Mouse (Mus musculus) skeletal muscle tissue, postnatal 0 days (tissue): ENCODE results near the gene Olfr734. TPM values are rescaled to one million over a fixed set of nuclear protein-coding genes. Genes with fewer than 3 reads are reported as not detected.

Experiments used
- polyA plus RNA-seq: library from polyadenylated mRNA; unstranded; fragments of >200 nt; fragmentation: Nextera tagmentation; extraction: Ambion mirVana; gene quantifications from 2 replicates; pipeline ENCODE4 v1.2.1, GENCODE M21; 2015

Gene Olfr734
- polyA plus RNA-seq = not detected in 2 replicates

DNA sequence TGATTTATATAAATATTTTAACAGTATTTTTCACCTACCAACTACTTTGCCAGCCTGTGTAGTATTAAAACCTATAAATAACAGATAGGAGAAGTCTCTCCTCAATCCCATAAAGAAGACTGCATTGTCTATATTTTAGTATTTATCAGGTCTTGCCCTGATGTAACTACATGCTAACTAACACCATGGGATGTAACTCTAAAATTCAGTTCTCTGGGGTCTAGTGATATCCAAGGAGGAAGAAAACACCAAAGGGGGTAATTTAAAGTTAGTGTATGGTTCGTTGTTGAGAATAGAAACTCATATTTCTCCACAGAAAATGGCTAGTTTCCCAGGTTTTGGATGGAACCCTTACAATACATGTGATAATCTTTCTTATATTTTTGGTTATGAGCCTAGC lies at the start of gene Olfr734:
TSS of gene Olfr734 (minus strand) at position 101 of the 400 bp plus-strand sequence.

DNA sequence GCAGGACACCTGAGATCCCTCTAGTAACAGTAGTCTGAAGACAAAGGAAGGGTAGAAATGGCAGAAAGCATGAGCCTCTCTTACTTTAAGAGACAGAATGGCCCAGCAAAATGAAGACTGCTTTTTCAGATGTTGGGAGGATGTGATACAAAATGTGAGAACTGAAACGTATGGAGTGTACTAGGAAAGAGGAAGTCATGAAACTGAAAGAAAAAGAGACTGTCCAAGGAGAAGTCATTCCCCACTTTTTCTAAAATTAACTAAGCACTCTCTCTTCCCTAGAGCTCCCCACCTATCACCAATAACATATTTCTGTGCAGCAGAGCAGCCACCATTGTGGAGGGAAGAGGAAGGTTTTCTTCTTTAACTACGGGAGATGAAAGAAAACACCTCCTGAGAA lies 31.0 kb upstream of the Olfr734 start, which contains the start of gene Tlr11:
TSS of gene Tlr11 (plus strand) at position 322 of the 400 bp plus-strand sequence.

DNA sequence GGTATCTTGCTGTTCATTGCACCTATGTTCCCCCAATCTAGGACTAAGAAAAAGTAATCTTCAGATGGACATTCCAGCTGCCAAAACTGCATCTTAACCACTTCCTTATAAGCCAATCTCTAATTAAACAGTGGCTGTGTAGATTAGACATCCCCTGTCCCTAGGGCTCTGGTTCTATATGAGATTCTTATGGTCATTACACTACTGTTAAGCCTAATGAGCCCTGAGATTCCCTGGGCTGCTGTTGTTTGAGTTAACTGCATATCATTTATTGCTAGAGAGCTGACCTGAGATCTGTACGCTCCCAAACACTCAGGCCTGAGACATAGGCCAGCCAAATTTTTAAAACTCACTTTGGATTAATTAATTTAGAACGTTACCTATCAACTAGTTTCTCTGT lies 22.2 kb upstream of the Olfr734 start, which contains the start of gene Olfr735:
TSS of gene Olfr735 (minus strand) at position 77 of the 400 bp plus-strand sequence.

DNA sequence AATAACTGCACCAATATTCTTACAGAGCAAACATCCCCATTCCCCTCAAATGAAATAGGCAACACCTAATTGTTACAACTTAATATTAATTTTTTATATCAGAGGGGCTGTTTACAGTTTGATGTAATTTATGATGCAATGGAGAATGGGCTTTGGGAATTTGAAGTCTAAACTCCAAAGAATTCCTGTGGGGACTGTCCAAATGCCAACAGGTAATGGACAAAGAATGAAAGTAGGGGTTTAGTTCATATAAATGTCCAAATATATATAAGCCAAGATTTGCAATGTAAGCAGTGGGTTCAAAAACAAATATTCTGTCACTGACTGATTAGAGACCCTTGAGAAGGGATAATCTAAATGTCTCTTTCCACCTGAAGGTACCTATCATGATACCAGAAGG lies 25.1 kb downstream of the Olfr734 start, which contains the start of gene Olfr733:
TSS of gene Olfr733 (minus strand) at position 101 of the 400 bp plus-strand sequence.

DNA sequence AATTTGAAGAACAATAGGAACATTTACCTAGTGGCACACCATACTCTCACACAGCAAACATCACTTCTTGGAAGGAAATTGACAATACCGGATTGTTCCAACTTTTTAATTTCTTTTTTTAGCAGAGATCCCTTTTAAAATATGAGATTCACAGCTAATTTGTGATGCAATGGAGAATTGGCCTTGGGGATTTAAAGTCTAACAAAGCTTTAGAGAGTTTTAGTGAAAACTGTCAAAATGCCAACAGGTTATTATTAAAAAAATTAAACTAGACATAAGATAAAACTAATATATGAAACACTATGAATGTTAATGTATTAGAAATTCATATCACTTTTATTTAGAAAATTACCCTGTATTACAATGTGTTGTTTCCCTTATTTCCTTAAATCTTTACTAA lies 42.5 kb downstream of the Olfr734 start, which contains the start of gene Olfr732:
TSS of gene Olfr732 (minus strand) at position 101 of the 400 bp plus-strand sequence.

Other genes with a start within 250 kb of the Olfr734 start
- not detected in 2 replicates for gene Olfr726, start 235.8 kb downstream of the Olfr734 start, polyA plus RNA-seq
- not detected in 2 replicates for gene Olfr727, start 203.6 kb downstream of the Olfr734 start, polyA plus RNA-seq
- gene Olfr728, start 184.1 kb downstream of the Olfr734 start, polyA plus RNA-seq = not detected in 2 replicates
- not detected in 2 replicates for gene Olfr729, start 173.9 kb downstream of the Olfr734 start, polyA plus RNA-seq
- not detected in 2 replicates for gene Olfr730, start 138.6 kb downstream of the Olfr734 start, polyA plus RNA-seq
- not detected in 2 replicates for gene Olfr731, start 84.9 kb downstream of the Olfr734 start, polyA plus RNA-seq
- gene Olfr732, start 42.6 kb downstream of the Olfr734 start, polyA plus RNA-seq = not detected in 2 replicates
- gene Olfr733, start 25.2 kb downstream of the Olfr734 start, polyA plus RNA-seq = not detected in 2 replicates
- not detected in 2 replicates for gene Olfr735, start 22.1 kb upstream of the Olfr734 start, polyA plus RNA-seq
- gene Tlr11, start 31.2 kb upstream of the Olfr734 start, polyA plus RNA-seq = not detected in 2 replicates
- gene Olfr736, start 54.4 kb upstream of the Olfr734 start, polyA plus RNA-seq = not detected in 2 replicates
- not detected in 2 replicates for gene Olfr738, start 80.8 kb upstream of the Olfr734 start, polyA plus RNA-seq
- not detected in 2 replicates for gene Olfr739, start 91.9 kb upstream of the Olfr734 start, polyA plus RNA-seq
- gene Olfr740, start 118.8 kb upstream of the Olfr734 start, polyA plus RNA-seq = not detected in 2 replicates
- not detected in 2 replicates for gene Olfr741, start 146.0 kb upstream of the Olfr734 start, polyA plus RNA-seq
- gene Olfr742, start 176.8 kb upstream of the Olfr734 start, polyA plus RNA-seq = not detected in 2 replicates
- not detected in 2 replicates for gene Olfr743, start 195.1 kb upstream of the Olfr734 start, polyA plus RNA-seq